Mouse (Mus musculus) kidney, embryonic 16.5 days (tissue): ENCODE data around the gene Cdk17. TPM values are rescaled to one million over a fixed set of nuclear protein-coding genes. Genes with fewer than 3 reads are reported as not detected.
"Not testable (repeated sequence)": the region's sequence is repeated elsewhere in the genome, so short reads cannot be mapped to it uniquely, and the experiment has no call there.

ENCODE experiments used
- ATAC-seq: fragments of 200-750 bp; cut with Nextera tagmentation; 2 replicates; pipeline ENCODE4 v1.8.0; 2017; ENCODE audit warnings: moderate TSS enrichment; ENCODE audit not compliant: low FRiP score, low TSS enrichment
- H3K27ac ChIP-seq: fragments of 300-500 bp; sonication (generic); 2 replicates; pipeline ENCODE4 v1.5.1; 2014; ENCODE audit warnings: low read length
- H3K27me3 ChIP-seq: fragments of 300-500 bp; sonication (generic); 2 replicates; pipeline ENCODE4 v1.6.1; 2014; ENCODE audit warnings: low read length, control low read depth, mixed read lengths; ENCODE audit not compliant: insufficient read depth
- H3K36me3 ChIP-seq: fragments of 300-500 bp; sonication (generic); 2 replicates; pipeline ENCODE4 v1.6.1; 2014; ENCODE audit warnings: low read length, control low read depth, mixed read lengths; ENCODE audit not compliant: insufficient read depth
- H3K4me1 ChIP-seq: fragments of 300-500 bp; sonication (generic); 2 replicates; pipeline ENCODE4 v1.6.1; 2014; ENCODE audit warnings: low read length, control low read depth, mixed read lengths; ENCODE audit not compliant: insufficient read depth
- H3K4me2 ChIP-seq: fragments of 300-500 bp; sonication (generic); replicated peaks from 2 replicates; pipeline ENCODE4 v1.6.1; 2014; ENCODE audit warnings: low read depth, low read length
- H3K4me3 ChIP-seq: fragments of 300-500 bp; sonication (generic); 2 replicates; pipeline ENCODE4 v1.5.1; 2014; ENCODE audit warnings: mild to moderate bottlenecking, low read length
- H3K9ac ChIP-seq: fragments of 300-500 bp; sonication (generic); replicated peaks from 2 replicates; pipeline ENCODE4 v1.6.1; 2014; ENCODE audit warnings: low read length
- H3K9me3 ChIP-seq: fragments of 300-500 bp; sonication (generic); 2 replicates; pipeline ENCODE4 v1.6.1; 2016; ENCODE audit warnings: low read length, control low read depth
- WGBS: fragments of 180-500 bp; shearing (Covaris S2); extraction: QIAGEN DNeasy Blood & Tissue Kit; methylation state at CpG from one replicate; pipeline ENCODE4 v1.1.7; 2014; 5-methylcytosine and 5-hydroxymethylcytosine counted together
- polyA plus RNA-seq: library from polyadenylated mRNA; unstranded; fragments of >200 nt; fragmentation: Nextera tagmentation; extraction: Ambion mirVana; gene quantifications from 2 replicates; pipeline ENCODE4 v1.2.1, GENCODE M21; 2015

Cdk17 gene
- polyA plus RNA-seq, 1 experiment from 2014 or later: 12.8 TPM

- Histone ChIP-seq H3K4me1 (no peaks in the 10 kb centered on the region), H3K36me3 (no peaks in the 10 kb centered on the region), H3K4me3 (no peak overlapping the region), H3K9ac (no peak overlapping the region), H3K27me3 (no peaks in the 10 kb centered on the region), H3K4me2 (no peak overlapping the region), H3K27ac (no peak overlapping the region), H3K9me3 (no peaks in the 10 kb centered on the region)
- no peak for ATAC-seq
- WGBS: 71% methylated on average over 6 of the region's 6 CpGs
Observed at GRCm38 (mm10) chr10:93151775-93152174, 8.9 kb upstream of the Cdk17 start.

DNA sequence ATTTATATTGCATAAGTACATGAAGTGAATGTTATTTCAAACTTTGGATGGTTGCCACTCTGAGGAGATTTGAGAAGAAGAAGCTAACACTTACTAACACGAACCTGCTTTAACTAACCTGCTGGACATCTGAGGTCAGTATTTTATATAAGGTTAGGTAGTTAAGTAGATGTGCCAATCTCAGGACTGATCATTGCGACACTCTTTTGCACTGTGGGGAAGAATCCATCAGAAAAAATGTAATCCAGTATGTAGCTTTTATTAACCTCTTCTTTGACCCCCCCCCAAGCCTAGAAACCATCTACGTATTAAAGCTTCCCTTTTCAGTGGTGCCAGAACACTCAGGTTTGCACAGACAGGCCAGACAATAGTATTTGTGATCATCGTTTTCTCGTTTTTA lies 8.0 kb upstream of the Cdk17 start:
- Histone ChIP-seq H3K36me3 (no peaks in the 10 kb centered on the region), H3K9me3 (no peaks in the 10 kb centered on the region), H3K4me2 (no peak overlapping the region), H3K4me1 (no peaks in the 10 kb centered on the region), H3K4me3 (no peak overlapping the region), H3K9ac (no peak overlapping the region), H3K27ac (no peak overlapping the region), H3K27me3 (no peaks in the 10 kb centered on the region)
- ATAC-seq: no peak
- 86% methylated on average over 5 of the region's 5 CpGs for WGBS

DNA sequence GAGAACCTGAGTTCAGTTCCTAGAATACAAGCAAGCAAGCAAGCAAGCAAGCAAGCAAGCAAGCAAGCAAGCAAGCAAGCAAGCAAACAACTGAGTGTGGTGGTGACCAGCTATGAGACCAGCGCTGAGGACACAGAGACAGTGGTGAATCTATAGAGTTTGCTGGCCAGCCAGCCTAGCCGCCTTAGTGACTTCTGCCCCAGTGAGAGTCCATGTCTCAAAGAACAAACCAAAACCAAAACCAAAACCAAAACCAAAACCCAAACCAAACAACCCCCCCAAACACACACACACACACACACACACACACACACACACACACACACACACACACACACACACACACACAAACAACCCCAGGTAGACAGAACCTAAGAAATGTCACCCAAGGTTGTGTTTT lies 7.3 kb upstream of the Cdk17 start:
- H3K4me1 ChIP-seq, H3K4me3 ChIP-seq, H3K4me2 ChIP-seq, H3K9ac ChIP-seq, H3K9me3 ChIP-seq, H3K36me3 ChIP-seq, ATAC-seq, H3K27me3 ChIP-seq, H3K27ac ChIP-seq: not testable (repeated sequence)
- WGBS: 94% methylated on average over 2 of the region's 2 CpGs

- H3K9ac ChIP-seq: peak overlapping the region; percentile 56
- WGBS: 19% methylated on average over 17 of the region's 17 CpGs
- no peaks in the 10 kb centered on the region for H3K9me3 ChIP-seq
- peak overlapping the region; percentile 96 for H3K4me3 ChIP-seq
- no peaks in the 10 kb centered on the region for H3K27me3 ChIP-seq
- no peak for ATAC-seq
- peak overlapping the region; percentile 63 for H3K4me2 ChIP-seq
- H3K36me3 ChIP-seq: no peaks in the 10 kb centered on the region
- peaks cover 18% of the 10 kb centered on the region for H3K4me1 ChIP-seq
- H3K27ac ChIP-seq: peak overlapping the region; percentile 29
Observed at GRCm38 (mm10) chr10:93159651-93160496, 801 bp upstream of the Cdk17 start.

- Histone ChIP-seq H3K27me3 (no peaks in the 10 kb centered on the region), H3K4me2 (peak overlapping the region; percentile 63), H3K9me3 (no peaks in the 10 kb centered on the region), H3K4me1 (peaks cover 24% of the 10 kb centered on the region), H3K36me3 (no peaks in the 10 kb centered on the region), H3K4me3 (peak overlapping the region; percentile 96), H3K9ac (peak overlapping the region; percentile 97), H3K27ac (peak overlapping the region; percentile 99)
- peak; percentile 93 for ATAC-seq
- under 1% methylated on average over 25 of the region's 26 CpGs for WGBS
Observed at GRCm38 (mm10) chr10:93160497-93160806, 223 bp upstream of the Cdk17 start.

DNA sequence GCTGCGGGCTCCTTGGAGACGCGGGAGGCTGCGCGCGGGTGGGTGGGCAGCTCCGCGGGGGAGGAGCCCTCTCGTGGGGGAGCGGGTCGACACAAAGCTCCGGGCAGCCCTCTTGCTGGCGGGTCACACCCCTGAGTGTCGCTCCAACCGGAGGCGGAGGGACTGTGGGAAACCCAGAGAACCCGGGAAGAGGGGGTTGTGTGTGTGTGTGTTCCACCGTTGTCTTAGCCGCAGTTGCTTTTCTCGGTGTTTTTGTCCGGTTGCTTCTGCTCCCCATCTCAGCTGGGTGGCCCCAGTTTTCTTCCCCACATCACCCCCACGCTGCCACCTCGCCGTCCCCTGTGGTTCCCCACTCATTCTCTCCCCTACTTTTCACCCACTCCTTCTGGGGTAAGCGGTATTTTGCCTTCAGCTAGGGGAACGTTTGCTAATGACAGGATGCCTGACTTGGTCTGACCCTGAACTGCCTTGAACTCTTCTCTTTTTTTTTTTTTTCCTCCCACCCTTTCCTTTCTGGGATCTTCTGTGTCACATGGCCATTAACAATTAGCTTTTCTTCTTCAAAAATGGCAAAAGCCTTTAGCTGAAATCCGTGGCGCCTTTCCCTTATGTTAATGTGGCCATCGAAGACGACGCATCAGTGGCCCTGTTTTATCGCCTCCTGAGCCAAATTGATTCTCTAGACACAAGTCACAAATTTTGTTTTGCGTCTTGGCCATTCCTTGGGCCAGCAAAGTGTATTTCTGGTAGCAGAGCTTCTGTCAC lies 1.0 kb downstream of the Cdk17 start:
- Histone ChIP-seq H3K4me2 (peak overlapping the region; percentile 63), H3K9me3 (no peaks in the 10 kb centered on the region), H3K36me3 (no peaks in the 10 kb centered on the region), H3K4me3 (peak overlapping the region; percentile 96), H3K27ac (peak overlapping the region; percentile 99), H3K27me3 (no peaks in the 10 kb centered on the region), H3K4me1 (peaks cover 36% of the 10 kb centered on the region), H3K9ac (peak overlapping the region; percentile 97)
- peak; percentile 35; the same call in 1 of the 2 replicates for ATAC-seq
- WGBS: under 1% methylated on average over 29 of the region's 33 CpGs

- Histone ChIP-seq H3K27me3 (no peaks in the 10 kb centered on the region), H3K4me1 (peaks cover 39% of the 10 kb centered on the region), H3K9ac (peak overlapping the region; percentile 97), H3K4me3 (peak overlapping the region; percentile 96), H3K27ac (peak overlapping the region; percentile 99), H3K9me3 (no peaks in the 10 kb centered on the region), H3K4me2 (peak overlapping the region; percentile 63), H3K36me3 (no peaks in the 10 kb centered on the region)
- ATAC-seq: no peak
- WGBS: 18% methylated on average over 11 of the region's 11 CpGs
Observed at GRCm38 (mm10) chr10:93162276-93162971, 1.7 kb downstream of the Cdk17 start.

- no peaks in the 10 kb centered on the region for H3K27me3 ChIP-seq
- no peak for ATAC-seq
- H3K36me3 ChIP-seq: no peaks in the 10 kb centered on the region
- 68% methylated on average over 7 of the region's 7 CpGs for WGBS
- peak overlapping the region; percentile 42 for H3K4me2 ChIP-seq
- no peak overlapping the region for H3K27ac ChIP-seq
- H3K4me1 ChIP-seq: peaks cover 42% of the 10 kb centered on the region
- no peak overlapping the region for H3K9ac ChIP-seq
- H3K9me3 ChIP-seq: no peaks in the 10 kb centered on the region
- peak overlapping the region; percentile 11 for H3K4me3 ChIP-seq
Observed at GRCm38 (mm10) chr10:93162972-93163660, 2.4 kb downstream of the Cdk17 start.

DNA sequence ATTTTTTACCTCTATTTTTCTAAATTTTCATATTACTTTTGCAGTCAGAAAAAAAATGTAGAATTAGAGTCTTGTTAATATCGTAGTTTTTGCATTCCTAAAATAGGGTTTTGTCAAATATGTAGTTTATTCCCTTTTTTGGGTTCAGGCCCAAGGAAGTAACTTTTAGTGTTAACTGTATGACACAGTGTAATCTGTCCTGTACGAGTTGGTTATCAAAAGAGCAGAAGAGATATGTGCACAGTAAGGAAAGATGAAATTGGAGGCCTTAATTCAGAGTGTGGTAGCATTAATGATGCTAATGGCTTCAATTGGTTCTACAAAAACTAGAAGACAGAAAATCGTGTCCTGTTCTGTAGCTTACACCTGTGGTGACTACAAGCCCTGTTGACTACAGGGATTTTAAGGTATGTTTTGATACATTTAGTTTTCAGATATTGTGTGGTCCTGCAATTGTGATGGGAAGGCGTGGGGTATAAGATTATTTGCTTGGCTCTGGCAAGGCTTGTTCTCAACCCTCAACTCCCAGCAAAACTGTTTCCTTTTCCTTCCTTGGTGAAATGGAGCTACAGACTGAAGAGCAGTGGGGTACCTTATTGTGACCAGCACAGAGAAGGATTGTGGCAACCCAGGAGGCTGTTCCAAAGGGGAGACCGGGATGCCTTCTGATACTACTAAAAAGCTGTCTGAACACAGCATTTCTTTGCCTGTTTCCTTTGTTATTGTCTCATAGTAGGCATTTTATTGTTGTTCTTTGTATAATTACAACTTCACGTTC lies 3.2 kb downstream of the Cdk17 start:
- no peaks in the 10 kb centered on the region for H3K36me3 ChIP-seq
- no peak overlapping the region for H3K9ac ChIP-seq
- 75% methylated on average over 6 of the region's 6 CpGs for WGBS
- H3K4me1 ChIP-seq: peaks cover 46% of the 10 kb centered on the region
- no peak overlapping the region for H3K27ac ChIP-seq
- H3K4me2 ChIP-seq: no peak overlapping the region
- H3K9me3 ChIP-seq: no peaks in the 10 kb centered on the region
- no peak overlapping the region for H3K4me3 ChIP-seq
- ATAC-seq: no peak
- no peaks in the 10 kb centered on the region for H3K27me3 ChIP-seq
